Mouse (Mus musculus) lung, postnatal 36 days (tissue): ENCODE measurements around the gene Sec16b.

Experiments
- DNase-seq: peaks from one replicate; pipeline ENCODE4 v3.0.0; 2022; ENCODE audit warnings: mixed read lengths

Sec16b gene

GRCm38 (mm10) chr1:157506522-157506921 lies at the start of gene Sec16b:
TSS of gene Sec16b (plus strand) at chr1:157506728.
- peak; percentile 14 for DNase-seq

GRCm38 (mm10) chr1:157457789-157458188 lies 48.7 kb upstream of the Sec16b start:
- DNase-seq = no peak

- peak; percentile 93 for DNase-seq
These were observed 47.9 kb upstream of the Sec16b start, which contains the start of gene Cryzl2 for GRCm38 (mm10) chr1:157458421-157459208. TSS of gene Cryzl2 (plus strand) at chr1:157458577.

- DNase-seq = no peak
These were observed 46.6 kb upstream of the Sec16b start for GRCm38 (mm10) chr1:157459904-157460303.

GRCm38 (mm10) chr1:157461276-157461675 lies 45.3 kb upstream of the Sec16b start:
- no peak for DNase-seq

GRCm38 (mm10) chr1:157462336-157462735 lies 44.2 kb upstream of the Sec16b start:
- no peak for DNase-seq

GRCm38 (mm10) chr1:157465194-157465593 lies 41.3 kb upstream of the Sec16b start:
- DNase-seq = peak; percentile 78

- DNase-seq = no peak
These were observed 38.7 kb upstream of the Sec16b start for GRCm38 (mm10) chr1:157467866-157468265.

- DNase-seq = no peak
These were observed 35.7 kb upstream of the Sec16b start for GRCm38 (mm10) chr1:157470761-157471386.

- DNase-seq = no peak
These were observed 33.8 kb upstream of the Sec16b start for GRCm38 (mm10) chr1:157472716-157473115.

GRCm38 (mm10) chr1:157474865-157475264 lies 31.7 kb upstream of the Sec16b start:
- no peak for DNase-seq

- no peak for DNase-seq
These were observed 30.3 kb upstream of the Sec16b start for GRCm38 (mm10) chr1:157476231-157476630.

GRCm38 (mm10) chr1:157480090-157480489 lies 26.4 kb upstream of the Sec16b start:
- DNase-seq = no peak

GRCm38 (mm10) chr1:157480901-157481300 lies 25.6 kb upstream of the Sec16b start:
- DNase-seq = no peak

- DNase-seq = no peak
These were observed 24.9 kb upstream of the Sec16b start for GRCm38 (mm10) chr1:157481666-157482065.

GRCm38 (mm10) chr1:157484161-157484560 lies 22.4 kb upstream of the Sec16b start:
- DNase-seq = no peak

- no peak for DNase-seq
These were observed 5.9 kb upstream of the Sec16b start for GRCm38 (mm10) chr1:157500657-157501056.

- no peak for DNase-seq
These were observed 5.1 kb upstream of the Sec16b start for GRCm38 (mm10) chr1:157501352-157501945.

- no peak for DNase-seq
These were observed 3.5 kb upstream of the Sec16b start for GRCm38 (mm10) chr1:157503071-157503470.

- no peak for DNase-seq
These were observed 567 bp downstream of the Sec16b start for GRCm38 (mm10) chr1:157506995-157507595.

GRCm38 (mm10) chr1:157507814-157508213 lies 1.3 kb downstream of the Sec16b start:
- peak; percentile 13 for DNase-seq

GRCm38 (mm10) chr1:157512690-157513448 lies 6.3 kb downstream of the Sec16b start:
- no peak for DNase-seq

GRCm38 (mm10) chr1:157513559-157513958 lies 7.0 kb downstream of the Sec16b start:
- DNase-seq = no peak
